Mouse (Mus musculus): ENCODE data around the gene Rrp36.

Gene Rrp36

GRCm38 (mm10) chr17:46673850-46674529, at the start of gene Rrp36:
Gene Rrp36 (minus strand): TSS chr17:46674352.
- DNase-seq (ENCODE audit: low spot score): peak; percentile 90

- DNase-seq (ENCODE audit: low spot score): no peak
Observed at GRCm38 (mm10) chr17:46721077-46721476, 46.9 kb upstream of the Rrp36 start.

GRCm38 (mm10) chr17:46714756-46715481, 40.8 kb upstream of the Rrp36 start:
- no peak for DNase-seq (ENCODE audit: low spot score)

- DNase-seq (ENCODE audit: low spot score): no peak
Observed at GRCm38 (mm10) chr17:46713849-46714248, 39.7 kb upstream of the Rrp36 start.

GRCm38 (mm10) chr17:46712442-46712841, 38.3 kb upstream of the Rrp36 start:
- DNase-seq (ENCODE audit: low spot score): no peak

- no peak for DNase-seq (ENCODE audit: low spot score)
Observed at GRCm38 (mm10) chr17:46711612-46712271, 37.6 kb upstream of the Rrp36 start.

- peak; percentile 93 for DNase-seq (ENCODE audit: low spot score)
Observed at GRCm38 (mm10) chr17:46710959-46711597, 36.9 kb upstream of the Rrp36 start, which contains the start of gene Pex6. Gene Pex6 (plus strand): TSS chr17:46711463.

- DNase-seq (ENCODE audit: low spot score): no peak
Observed at GRCm38 (mm10) chr17:46706375-46707089, 32.4 kb upstream of the Rrp36 start.

GRCm38 (mm10) chr17:46704887-46705835, 31.0 kb upstream of the Rrp36 start, which contains the start of gene Ppp2r5d:
Gene Ppp2r5d (minus strand): TSS chr17:46705111.
- DNase-seq (ENCODE audit: low spot score): peak; percentile 97

GRCm38 (mm10) chr17:46703971-46704886, 30.1 kb upstream of the Rrp36 start:
- no peak for DNase-seq (ENCODE audit: low spot score)

- no peak for DNase-seq (ENCODE audit: low spot score)
Observed at GRCm38 (mm10) chr17:46702506-46702905, 28.4 kb upstream of the Rrp36 start.

- DNase-seq (ENCODE audit: low spot score): no peak
Observed at GRCm38 (mm10) chr17:46702100-46702499, 27.9 kb upstream of the Rrp36 start.

- DNase-seq (ENCODE audit: low spot score): no peak
Observed at GRCm38 (mm10) chr17:46701489-46701888, 27.3 kb upstream of the Rrp36 start.

- no peak for DNase-seq (ENCODE audit: low spot score)
Observed at GRCm38 (mm10) chr17:46699912-46700311, 25.8 kb upstream of the Rrp36 start.

- DNase-seq (ENCODE audit: low spot score): no peak
Observed at GRCm38 (mm10) chr17:46699245-46699644, 25.1 kb upstream of the Rrp36 start.

GRCm38 (mm10) chr17:46698515-46698914, 24.4 kb upstream of the Rrp36 start:
- DNase-seq (ENCODE audit: low spot score): no peak

- no peak for DNase-seq (ENCODE audit: low spot score)
Observed at GRCm38 (mm10) chr17:46694517-46695063, 20.4 kb upstream of the Rrp36 start.

GRCm38 (mm10) chr17:46691390-46691789, 17.2 kb upstream of the Rrp36 start:
- no peak for DNase-seq (ENCODE audit: low spot score)

GRCm38 (mm10) chr17:46690665-46691064, 16.5 kb upstream of the Rrp36 start:
- DNase-seq (ENCODE audit: low spot score): no peak
